In the genomic region with DNA sequence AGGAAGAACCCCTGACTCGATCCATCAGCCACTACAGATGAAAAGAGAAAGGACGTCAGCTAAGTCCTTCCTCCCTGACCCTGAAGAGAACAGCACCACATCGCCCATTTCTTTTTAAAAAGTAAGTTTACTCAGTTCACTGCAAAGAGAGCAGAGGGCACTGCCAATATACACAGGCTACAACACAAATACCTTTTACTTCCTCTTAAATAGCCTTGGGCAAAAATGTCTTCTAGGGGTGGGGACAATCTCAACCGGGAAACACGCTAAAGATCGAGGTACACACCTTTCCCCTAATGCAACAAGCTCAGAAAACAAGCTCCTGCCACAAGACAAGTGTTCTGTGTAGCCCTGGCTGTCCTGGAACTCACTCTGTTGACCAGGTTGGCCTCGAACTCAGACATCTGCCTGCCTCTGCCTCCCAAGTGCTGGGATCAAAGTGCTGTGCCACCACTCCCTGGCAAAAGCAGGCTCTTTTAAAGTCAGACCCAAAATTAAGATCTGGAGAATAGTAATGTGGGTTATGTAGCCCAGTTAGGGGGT, we compare ENCODE assay signal across 9 mouse cellular contexts. TPM values are rescaled to one million over a fixed set of nuclear protein-coding genes. Genes with fewer than 3 reads are reported as not detected.
DNase-seq lines count a peak whose midpoint lies in the region; ATAC-seq lines count a peak whose summit lies in the region.
"Had no signal": no experiment of that assay in that cellular context is flagged by ENCODE, and none has a peak within 500 bp of the region (broad histone marks: within the 10 kb centered on the region; RNA-seq: fewer than 3 reads in every experiment).

No protein-coding gene starts in this region.

- H3K4me2 ChIP-seq in heart, embryonic 11.5 days = peak overlapping the region; percentile 68
- peak overlapping the region; percentile 89 for H3K4me2 ChIP-seq in forebrain, embryonic 14.5 days (ENCODE audit: low read length)
- peak overlapping the region; percentile 55 for H3K4me2 ChIP-seq in liver, embryonic 16.5 days (ENCODE audit: low read depth, low read length)

- no peak for ATAC-seq in heart, embryonic 11.5 days (replicated peaks; ENCODE audit: insufficient number of reproducible peaks, low FRiP score, low TSS enrichment)
- no peak for ATAC-seq in forebrain, embryonic 14.5 days
- no peak for ATAC-seq in liver, embryonic 16.5 days (ENCODE audit: low read depth)

- peak overlapping the region; percentile 86; the same call in 1 of the 2 replicates for H3K9ac ChIP-seq in heart, embryonic 11.5 days (ENCODE audit: low read depth, low read length)
- no peak overlapping the region for H3K9ac ChIP-seq in forebrain, embryonic 14.5 days (ENCODE audit: low read length)
- peak overlapping the region; percentile 99 for H3K9ac ChIP-seq in liver, embryonic 16.5 days (ENCODE audit: low read depth, low read length)

- H3K4me1 ChIP-seq in heart, embryonic 11.5 days (ENCODE audit: control insufficient read depth, insufficient read depth, low read length) = peaks cover 29% of the 10 kb centered on the region
- H3K4me1 ChIP-seq in forebrain, embryonic 14.5 days (ENCODE audit: control insufficient read depth, insufficient read depth, low read length) = peaks cover 7% of the 10 kb centered on the region
- H3K4me1 ChIP-seq in liver, embryonic 16.5 days (ENCODE audit: control insufficient read depth, low read depth, low read length) = peaks cover 60% of the 10 kb centered on the region

- no peaks in the 10 kb centered on the region for H3K27me3 ChIP-seq in heart, embryonic 11.5 days (ENCODE audit: control insufficient read depth, insufficient read depth, low read length)
- H3K27me3 ChIP-seq in forebrain, embryonic 14.5 days (replicated peaks; ENCODE audit: control insufficient read depth, insufficient read depth, low read length) = no peaks in the 10 kb centered on the region
- no peaks in the 10 kb centered on the region for H3K27me3 ChIP-seq in liver, embryonic 16.5 days (ENCODE audit: control insufficient read depth, insufficient read depth, low read depth, low read length)

- H3K9me3 ChIP-seq in heart, embryonic 11.5 days (replicated peaks; ENCODE audit: control insufficient read depth, low read length) = no peaks in the 10 kb centered on the region
- no peaks in the 10 kb centered on the region for H3K9me3 ChIP-seq in forebrain, embryonic 14.5 days (replicated peaks; ENCODE audit: control insufficient read depth, low read length)
- no peaks in the 10 kb centered on the region for H3K9me3 ChIP-seq in liver, embryonic 16.5 days (replicated peaks; ENCODE audit: control insufficient read depth, low read length)

- WGBS in heart, embryonic 11.5 days (ENCODE audit: insufficient replicate concordance) = 66% methylated on average over 7 of the region's 7 CpGs
- WGBS in forebrain, embryonic 14.5 days = 87% methylated on average over 7 of the region's 7 CpGs
- 15% methylated on average over 7 of the region's 7 CpGs for WGBS in liver, embryonic 16.5 days (ENCODE audit: insufficient replicate concordance)

- DNase-seq in heart, adult 9 months (ENCODE audit: low spot score in 2 of 2) = no peak
- peak; percentile 46 for DNase-seq in 416B (ENCODE audit: low read depth)
- DNase-seq in forebrain, embryonic 14.5 days (ENCODE audit: low spot score) = no peak
- no peak for DNase-seq in testis, postnatal 10 days (ENCODE audit: low spot score)
- DNase-seq in right cerebral cortex, postnatal 14 days = no peak
- no peak for DNase-seq in right cerebral cortex, postnatal 4 days
- DNase-seq: cerebellum, postnatal 36 days had no signal

- peak overlapping the region; percentile 77 for H3K27ac ChIP-seq in heart, embryonic 11.5 days (ENCODE audit: low read depth, low read length)
- H3K27ac ChIP-seq in forebrain, embryonic 14.5 days (ENCODE audit: low read depth, low read length) = no peak overlapping the region
- peak overlapping the region; percentile 99 for H3K27ac ChIP-seq in liver, embryonic 16.5 days (ENCODE audit: low read length)

- H3K36me3 ChIP-seq in heart, embryonic 11.5 days (ENCODE audit: control insufficient read depth, insufficient read depth, low read length) = peaks cover 18% of the 10 kb centered on the region
- H3K36me3 ChIP-seq in forebrain, embryonic 14.5 days (ENCODE audit: control insufficient read depth, insufficient read depth, low read length) = peaks cover 46% of the 10 kb centered on the region
- H3K36me3 ChIP-seq in liver, embryonic 16.5 days (ENCODE audit: control insufficient read depth, insufficient read depth) = peaks cover 38% of the 10 kb centered on the region

- H3K4me3 ChIP-seq in heart, embryonic 11.5 days (ENCODE audit: low read depth, low read length) = peak overlapping the region; percentile 77
- peak overlapping the region; percentile 75; the same call in 1 of the 2 replicates for H3K4me3 ChIP-seq in forebrain, embryonic 14.5 days (ENCODE audit: low read depth, low read length)
- peak overlapping the region; percentile 96 for H3K4me3 ChIP-seq in liver, embryonic 16.5 days (ENCODE audit: low read depth, low read length)

RNA-seq across cellular contexts. Expression of a gene that starts 1.6 kb away (rescaled TPM):
- polyA plus RNA-seq in heart, embryonic 11.5 days (2014; fragmentation: Nextera tagmentation; extraction: Ambion mirVana) = 50.1 and 54.1 TPM in 2 replicates
- polyA plus RNA-seq in forebrain, embryonic 14.5 days (2014; fragmentation: Nextera tagmentation; extraction: Ambion mirVana) = 44.1 and 52.1 TPM in 2 replicates
- 85.4 and 92.5 TPM in 2 replicates for polyA plus RNA-seq in liver, embryonic 16.5 days (2015; fragmentation: Nextera tagmentation; extraction: Ambion mirVana)
